Mouse (Mus musculus): ENCODE results near the gene Fam199x.

Gene Fam199x

DNA sequence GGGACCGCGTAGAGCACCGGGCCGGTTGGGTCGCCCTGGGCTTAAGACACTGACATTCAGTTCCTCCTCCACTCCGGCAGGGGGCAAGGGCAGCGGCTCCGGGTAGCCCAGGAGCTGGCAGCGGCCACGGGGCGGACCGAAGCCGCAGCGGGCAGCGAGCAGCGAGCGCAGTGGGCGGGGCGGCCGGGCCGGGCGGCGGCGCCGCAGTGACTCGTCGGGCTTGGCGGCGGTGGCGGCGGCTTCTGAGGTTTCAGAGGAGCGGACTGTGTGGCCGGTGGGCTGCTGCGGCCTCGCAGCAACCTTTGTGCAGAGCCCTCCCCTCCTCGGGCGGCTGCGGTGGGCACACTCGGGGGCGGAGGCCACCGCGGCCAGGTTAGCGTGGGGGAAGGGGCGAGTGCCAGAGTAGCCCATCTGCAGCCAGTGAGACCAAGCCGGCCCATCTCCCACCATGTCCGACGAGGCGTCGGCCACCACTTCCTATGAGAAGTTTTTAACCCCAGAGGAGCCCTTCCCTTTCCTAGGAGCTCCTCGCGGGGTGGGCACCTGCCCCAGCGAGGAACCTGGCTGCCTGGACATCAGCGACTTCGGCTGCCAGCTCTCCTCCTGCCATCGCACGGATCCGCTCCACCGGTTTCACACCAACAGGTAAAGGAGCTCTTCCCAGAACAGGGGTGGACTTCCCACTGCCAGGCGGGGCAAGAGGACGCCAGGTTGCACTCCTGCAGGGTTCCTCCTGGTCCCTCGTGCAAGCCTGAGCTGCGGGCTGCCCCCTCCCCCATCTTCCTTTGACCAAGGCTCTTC is at the start of gene Fam199x:
Gene Fam199x, plus strand, starts transcription at position 170 of the 801 bp plus-strand sequence.
- DNase-seq = peak; percentile 68

DNA sequence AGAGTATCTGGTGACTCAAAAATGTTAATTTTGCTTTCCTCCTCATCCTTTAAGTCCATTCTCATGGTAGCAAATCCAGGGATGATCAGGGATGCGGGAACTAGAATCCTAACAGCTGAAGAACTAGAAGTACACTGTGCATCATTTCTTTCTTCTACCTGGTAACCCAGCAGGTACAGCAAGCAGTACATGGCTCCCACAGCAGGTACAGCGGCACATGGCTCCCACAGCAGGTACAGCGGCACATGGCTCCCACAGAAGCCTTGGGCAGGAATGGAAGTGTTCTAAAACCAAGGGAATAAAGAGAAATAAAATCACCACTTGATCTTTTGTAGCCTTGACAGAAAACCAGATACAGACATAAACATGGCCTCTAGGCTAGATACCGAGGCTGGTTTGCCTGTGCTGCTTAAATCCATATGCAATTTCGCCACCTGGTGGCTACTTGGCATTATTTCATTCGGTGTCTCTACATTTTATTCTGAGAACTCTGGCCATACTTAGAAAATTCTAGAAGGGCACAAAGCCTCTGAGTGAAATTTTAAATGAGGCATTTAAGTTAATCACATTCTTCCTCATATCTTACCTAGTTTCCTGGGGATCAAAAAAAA is 34.2 kb upstream of the Fam199x start:
- peak; percentile 19 for DNase-seq

DNA sequence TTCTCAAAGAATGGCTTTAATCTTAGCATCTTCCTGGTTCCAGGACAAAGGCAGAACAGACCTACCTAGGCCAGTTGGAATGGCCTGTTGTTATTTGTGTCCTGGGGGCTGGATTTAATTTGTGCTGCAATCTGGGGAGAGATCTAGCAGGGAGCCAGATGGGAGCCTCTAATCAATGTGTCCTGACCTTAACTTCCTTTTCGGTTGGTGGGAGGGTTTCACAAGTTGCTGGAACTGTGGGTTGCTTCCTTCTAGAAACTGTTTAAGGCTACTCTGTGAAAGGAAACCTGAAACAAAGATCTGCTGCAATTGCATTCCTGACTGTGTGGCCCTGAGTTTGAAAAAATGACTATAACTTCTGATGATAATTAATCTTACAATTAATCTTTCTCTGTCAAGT is 31.7 kb upstream of the Fam199x start:
- no peak for DNase-seq

DNA sequence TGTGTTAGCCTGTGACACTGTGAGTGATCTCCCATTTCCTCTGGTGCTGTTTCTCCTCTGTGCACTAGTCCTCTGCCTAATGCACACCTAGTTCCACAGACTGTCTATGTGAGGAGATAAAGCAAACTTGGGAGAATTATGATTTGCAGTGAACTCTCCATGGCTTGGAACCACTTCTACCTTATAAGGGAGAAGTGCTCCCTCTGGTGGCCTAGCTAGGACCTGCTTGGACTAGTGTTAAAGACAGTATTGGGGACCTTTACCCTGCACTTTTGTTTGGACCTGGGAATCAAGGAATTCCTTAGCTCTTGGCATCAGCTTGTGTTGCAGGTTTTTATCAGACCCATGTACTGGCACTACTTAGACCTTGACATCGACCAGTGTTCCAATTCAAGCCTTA is 30.1 kb upstream of the Fam199x start:
- peak; percentile 38 for DNase-seq

DNA sequence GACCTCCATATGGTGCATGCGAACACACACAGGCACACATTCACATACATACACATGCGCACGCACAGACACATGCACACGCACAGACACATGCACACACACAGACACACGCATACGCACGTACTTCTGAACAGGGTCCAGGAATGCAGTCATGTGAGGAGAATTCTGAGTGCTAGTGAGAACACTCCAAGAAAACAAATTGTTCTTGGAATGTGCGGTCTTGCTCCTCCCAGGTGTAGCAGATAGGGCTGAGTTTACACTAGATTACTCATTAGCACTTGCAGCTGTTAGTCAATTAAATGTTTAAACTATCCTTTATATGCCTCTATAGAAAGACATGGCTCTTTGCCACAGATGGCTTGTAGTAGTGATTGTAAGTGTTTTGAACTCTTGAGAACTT is 18.5 kb upstream of the Fam199x start:
- DNase-seq = no peak

DNA sequence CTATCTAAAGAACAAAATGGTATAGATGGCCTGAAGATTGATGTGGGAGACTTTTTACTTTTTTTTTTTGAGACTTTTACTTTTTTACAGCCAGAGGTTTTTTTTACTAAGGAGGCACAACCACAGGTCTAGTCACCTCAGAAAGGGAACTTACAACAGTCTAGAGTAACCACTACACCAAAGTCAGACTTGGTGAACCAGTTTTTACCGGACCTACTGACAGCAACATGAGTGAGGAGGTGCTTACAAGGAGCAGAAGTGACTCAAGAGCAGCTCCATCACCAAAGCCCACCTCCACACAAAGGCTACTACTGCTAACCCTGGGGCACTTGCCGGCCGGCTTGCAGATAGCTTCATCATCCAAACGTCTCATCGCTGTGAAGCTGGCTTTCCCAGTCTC is 17.7 kb upstream of the Fam199x start:
- no peak for DNase-seq

DNA sequence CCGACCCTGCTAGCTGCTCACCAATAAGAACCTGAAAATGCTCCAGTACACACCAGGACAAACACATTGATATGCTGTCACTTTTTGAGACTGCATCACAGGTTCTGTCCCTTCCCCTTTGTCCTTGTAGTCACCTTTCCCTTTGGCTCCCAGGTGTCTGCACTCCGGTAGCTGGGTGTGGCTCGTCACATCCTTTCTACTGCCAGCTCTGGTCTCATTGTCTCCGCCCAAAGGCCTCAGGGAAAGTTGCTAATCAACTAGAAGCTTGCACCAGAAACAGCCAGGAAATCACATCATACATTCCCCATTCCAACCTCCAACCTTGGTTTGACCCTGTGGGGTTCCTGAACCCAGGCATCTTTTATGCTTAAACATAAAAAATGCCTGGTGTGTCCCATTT is 15.1 kb upstream of the Fam199x start:
- peak; percentile 40 for DNase-seq

DNA sequence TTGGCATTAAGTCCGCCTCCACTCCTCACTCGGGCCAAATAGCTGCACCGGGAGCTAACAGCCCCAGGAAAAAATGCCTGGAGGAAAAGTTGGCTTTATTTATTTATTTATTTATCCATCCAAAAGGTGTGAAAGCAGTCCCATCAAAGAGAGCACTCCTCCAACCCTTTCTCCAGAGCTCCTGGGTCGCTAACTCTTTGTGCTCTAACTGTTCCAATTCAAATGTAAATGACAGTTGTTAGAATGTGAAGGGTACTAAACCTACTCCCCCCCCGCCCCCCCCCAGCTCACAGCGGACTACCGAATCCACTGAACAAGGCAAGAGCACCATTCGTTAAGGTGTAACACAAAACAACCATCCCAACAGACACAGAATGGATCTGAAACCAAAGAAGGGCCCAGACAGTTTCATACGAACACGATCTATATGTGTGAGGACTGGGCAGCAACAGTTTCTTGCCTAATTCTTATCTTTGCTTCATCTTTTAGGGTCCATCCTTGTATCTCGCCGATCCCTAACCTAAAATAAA is 11.9 kb upstream of the Fam199x start:
- no peak for DNase-seq

DNA sequence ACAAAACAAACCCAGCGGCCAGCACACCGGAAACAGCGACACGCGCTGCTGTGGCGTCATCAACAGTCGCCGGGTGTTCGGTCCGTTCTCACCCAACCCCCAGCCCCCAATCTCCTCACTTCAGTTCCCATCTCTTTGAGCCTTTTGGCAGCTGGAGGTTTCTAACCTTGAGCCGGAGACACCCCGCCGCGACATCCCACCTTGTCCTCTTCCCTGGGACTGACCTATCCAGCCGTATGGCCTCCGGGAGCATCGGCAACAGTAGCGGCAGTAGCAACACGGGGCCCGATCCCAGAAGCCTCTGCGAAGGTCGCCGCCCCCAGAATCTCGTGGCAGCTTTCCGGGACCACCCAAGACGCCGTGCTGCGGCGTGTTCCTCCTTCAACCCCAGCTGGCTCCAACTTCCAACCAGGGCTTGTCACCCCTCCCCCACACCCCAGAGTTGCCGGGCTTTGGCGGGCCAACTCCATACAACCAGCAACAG is 11.4 kb upstream of the Fam199x start, which contains the start of gene Slc25a53:
Gene Slc25a53, minus strand, starts transcription at position 303 of the 484 bp plus-strand sequence.
- DNase-seq = peak; percentile 75

DNA sequence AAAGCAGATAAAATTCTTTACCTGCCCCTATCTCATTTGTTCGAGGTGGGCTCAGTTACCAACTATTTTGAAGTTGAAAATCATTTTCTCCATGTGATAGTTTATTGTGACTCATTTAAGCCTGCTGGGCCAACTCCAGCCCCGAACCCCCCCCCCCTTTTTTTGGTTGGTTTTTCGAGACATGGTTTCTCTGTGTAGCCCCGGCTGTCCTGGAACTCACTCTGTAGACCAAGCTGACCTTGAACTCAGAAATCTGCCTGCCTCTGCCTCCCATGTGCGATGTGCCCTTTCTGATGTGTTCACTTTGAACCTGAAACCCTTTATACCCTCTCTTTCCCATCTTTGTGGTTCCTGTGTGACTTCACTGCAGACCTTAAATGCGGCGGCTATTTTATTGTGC is 10.9 kb upstream of the Fam199x start:
- no peak for DNase-seq

DNA sequence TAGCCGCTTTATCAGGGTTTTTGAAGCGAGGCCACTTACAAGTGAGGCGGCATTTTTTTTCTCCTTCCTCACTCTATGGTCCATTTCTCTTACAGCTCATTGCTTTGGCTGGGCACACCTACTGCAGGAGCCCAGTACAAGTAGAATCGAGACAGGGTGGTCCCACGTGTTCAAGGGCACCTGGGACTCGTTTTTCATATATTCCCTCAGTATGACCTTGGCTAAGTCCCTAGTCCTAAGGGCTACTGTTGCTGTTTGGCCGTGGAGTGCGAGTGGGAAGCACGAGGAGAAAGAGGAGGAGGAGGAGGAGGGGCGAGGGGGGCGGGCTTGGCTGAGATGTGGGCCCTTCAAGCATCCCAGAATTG is 352 bp upstream of the Fam199x start:
- DNase-seq = peak; percentile 7

DNA sequence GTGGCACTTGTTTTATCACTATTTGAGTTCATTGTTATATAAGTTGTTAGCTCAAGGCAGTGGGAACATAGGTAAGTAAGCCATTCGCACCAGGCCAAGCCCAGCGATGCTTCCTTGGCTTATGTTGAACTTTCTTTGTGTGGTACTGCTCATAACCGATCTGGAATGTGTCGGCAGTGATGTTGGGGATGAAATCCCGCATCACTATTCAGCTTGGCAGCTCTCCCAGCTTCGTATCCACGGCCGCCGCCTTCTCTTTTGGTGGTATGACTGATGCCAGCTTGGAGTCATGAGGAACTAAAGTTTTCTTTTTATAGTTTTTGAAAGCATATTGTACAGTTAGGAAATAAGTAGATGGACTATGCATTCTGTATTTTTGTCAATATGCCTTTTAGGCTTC is 13.8 kb downstream of the Fam199x start:
- DNase-seq = no peak

DNA sequence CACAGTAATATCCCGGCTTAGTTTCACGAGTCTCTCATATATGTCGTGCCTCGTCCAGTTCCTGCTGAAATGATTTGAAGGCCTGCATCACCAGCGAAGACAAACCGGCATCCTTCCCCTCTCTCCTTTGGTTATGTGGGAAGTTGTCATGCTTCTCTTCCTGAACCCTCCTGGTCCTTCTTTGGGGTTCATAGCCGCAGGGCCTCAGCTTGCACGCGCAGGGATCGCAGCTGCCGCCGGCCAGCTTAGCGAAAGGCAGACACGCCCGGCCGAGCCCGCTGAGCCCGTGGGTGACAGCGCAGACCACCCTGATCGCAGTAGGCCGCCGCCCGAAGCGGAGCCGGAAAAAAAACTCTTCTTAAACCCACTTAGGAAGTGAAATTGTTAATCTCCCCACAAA is 55.1 kb downstream of the Fam199x start:
- DNase-seq = no peak

DNA sequence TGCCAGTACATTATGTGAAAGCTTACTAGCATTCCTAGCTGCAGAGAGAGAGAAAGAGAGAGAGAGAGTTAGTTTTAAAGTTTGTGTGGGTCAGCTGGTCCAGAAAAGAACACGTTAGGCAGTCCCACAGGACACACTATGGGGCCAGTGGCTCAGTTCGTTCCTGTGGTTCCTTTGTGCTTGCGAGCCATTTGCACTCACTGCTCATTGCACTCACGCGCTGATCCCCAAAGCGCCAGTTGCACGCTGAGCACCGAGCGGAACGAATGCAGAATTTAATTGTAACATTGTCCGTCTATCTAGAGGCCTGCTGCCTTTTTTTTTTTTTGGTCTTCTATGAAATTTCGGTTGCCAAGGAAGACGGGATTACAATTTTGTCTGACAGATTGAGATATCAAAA is 57.1 kb downstream of the Fam199x start:
- no peak for DNase-seq

DNA sequence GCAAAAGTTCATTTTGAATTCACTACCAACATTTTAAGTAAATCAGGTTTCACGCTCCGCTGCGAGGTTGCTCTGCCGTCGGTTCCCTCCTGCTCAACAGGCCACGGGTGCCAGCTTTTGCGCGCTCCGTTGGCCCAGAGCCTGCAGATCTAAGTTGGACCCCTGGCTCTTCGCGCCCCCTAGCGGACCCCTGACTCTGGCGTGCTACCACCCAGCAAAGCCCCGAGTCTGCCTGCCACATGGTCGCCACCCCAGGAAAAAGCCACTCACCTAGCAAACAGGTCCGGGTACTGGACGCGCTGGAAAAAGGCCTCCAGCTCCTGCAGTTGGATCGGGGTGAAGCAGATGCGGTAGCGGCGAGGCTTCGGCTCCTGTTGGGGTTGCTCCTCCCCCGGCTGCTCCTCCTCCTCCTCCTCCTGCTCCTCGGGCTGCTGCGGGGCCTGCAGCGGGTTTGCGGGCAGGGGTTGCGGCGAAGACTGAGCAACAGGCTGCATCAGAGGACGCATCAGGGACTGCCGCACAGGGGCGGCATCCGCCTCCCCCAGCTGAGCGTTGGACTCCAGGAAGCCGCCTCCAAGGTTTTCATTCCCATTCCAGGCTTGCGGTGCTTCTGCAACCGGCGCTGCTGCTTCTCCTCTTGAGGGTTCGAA is 68.8 kb downstream of the Fam199x start:
- DNase-seq = peak; percentile 14

DNA sequence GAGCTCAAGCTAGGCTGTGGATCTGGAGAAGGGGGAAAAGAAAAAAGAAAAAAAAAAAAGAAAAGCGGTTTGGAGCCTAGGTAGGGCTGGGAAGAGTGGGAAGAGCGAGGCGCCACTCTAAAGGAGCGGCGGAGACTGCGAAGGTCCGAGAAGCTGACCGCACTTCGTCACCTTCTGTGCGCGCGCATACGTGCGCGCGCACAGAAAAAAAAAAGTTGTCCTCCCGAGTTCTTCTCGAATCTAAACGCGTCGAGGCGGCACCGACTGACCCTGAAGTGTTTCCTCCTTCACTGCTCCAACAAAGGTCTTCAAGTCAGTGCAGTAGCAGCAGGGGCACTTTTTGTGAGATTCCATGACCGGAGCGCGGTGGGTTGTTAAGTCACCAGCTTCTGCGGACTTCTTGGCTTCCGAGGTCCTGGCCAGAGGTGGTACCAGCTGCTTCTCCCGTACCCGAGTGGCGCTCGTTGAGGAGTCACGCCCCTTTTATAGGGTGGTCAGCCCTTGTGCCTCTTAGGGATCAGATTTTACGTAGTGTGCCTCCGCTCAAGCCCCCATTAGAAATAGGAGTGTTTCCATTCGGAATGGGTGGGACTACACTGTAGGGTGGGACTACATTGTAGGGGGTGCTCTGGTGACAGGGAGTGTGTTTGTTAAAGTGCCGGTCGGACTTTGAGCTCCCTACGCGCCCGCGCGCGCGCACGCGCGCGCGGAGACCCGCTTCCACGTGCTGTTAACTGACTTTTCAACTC is 70.5 kb downstream of the Fam199x start:
- DNase-seq = no peak

DNA sequence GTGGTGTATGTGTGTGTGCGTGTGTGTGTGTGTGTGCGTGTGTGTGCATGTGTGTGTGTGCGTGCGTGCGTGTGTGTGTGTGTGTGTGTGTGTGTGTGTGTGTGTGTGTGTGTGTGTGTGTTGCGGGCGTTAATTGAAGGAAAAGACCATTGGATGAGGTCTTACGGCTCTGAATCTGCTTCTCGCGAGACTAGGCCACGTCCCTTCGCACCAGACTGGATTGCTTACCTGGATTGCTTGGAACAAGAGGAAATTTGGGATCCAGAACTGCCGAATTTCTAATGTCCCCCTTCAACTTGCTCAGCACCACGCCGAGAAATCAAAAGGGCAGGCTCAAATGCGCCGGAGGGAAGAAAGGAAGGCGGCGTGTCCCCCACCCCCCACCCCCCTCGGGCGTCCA is 72.3 kb downstream of the Fam199x start, which contains the start of gene Esx1:
Gene Esx1, minus strand, starts transcription at position 366 of the 400 bp plus-strand sequence.
- DNase-seq = no peak

DNA sequence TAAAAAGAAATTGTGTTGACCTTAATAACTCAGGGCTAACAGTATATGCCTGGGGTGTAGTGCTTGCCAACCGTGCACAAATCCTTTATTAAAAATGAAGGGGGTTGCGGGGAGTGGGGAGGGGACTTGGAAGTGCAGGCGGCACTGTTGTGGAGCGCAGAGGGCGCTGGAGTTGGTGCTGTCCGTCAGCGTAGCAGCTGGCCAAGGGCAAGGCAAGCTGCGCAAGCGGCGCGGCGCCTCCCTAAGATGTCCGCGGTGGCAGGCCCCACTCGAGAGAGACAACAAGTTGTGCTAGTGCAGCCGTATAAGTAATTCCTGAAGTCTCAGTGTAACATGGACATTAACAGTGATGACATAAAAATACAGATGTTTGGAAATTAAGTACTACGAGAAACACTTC is 78.1 kb downstream of the Fam199x start:
- DNase-seq = no peak
